Mouse (Mus musculus) naive thymus-derived CD4-positive, alpha-beta T cell, adult 2 months (primary cell): ENCODE results near the gene Ppard.
"Not testable (repeated sequence)": the region's sequence is repeated elsewhere in the genome, so short reads cannot be mapped to it uniquely, and the experiment has no call there.

ENCODE experiments used
- DNase-seq: peaks from one replicate; pipeline ENCODE4 v3.0.0-alpha.2; 2011; ENCODE audit warnings: low read depth

Ppard gene

DNA sequence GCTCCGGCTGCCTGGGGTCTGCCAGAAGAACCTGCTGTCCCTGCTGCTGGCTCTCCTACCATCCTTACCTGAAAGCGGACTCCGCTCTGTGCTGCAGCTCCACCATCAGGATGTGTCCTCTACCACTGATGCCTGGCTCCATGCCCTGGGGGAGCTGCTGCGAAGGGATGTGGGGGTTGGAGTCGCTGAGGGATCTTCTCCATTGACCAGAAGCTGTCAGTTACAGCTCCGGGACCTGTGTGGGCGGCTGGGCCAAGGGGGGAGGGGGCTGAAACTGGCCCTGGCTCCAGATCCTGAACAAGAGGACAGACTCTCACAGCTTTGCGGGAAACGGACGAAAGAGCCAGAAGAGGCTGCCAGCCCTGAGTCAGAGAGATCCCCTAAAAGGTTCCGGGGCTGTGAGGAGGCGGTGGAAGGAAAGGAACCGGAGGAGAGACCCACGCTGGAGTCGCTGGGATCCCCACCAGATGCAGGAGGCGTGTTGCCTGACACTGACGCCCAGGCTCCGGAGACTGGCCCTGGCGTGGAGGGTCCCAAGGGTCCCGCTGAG lies 83.2 kb downstream of the Ppard start:
- no peak for DNase-seq

DNA sequence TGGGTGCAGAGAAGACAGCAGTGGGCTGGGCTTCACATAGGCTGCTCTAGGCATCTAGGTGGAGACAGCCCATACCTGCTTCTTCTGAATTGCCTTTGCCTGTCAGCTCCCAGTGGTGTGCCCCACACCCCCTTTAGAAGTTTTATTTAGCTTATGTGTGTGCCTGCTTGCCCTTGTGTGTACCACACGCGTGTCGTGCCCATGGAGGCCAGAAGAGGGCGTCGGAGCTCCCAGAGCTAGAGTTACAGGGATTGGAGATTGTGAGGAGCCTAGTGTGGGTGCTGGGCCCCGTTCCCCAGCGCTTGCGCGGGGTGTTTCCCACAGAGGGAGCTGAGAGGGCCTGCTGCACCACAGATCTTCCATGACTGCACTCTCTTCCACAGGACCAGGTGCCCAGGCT lies 84.0 kb downstream of the Ppard start:
- DNase-seq: no peak

DNA sequence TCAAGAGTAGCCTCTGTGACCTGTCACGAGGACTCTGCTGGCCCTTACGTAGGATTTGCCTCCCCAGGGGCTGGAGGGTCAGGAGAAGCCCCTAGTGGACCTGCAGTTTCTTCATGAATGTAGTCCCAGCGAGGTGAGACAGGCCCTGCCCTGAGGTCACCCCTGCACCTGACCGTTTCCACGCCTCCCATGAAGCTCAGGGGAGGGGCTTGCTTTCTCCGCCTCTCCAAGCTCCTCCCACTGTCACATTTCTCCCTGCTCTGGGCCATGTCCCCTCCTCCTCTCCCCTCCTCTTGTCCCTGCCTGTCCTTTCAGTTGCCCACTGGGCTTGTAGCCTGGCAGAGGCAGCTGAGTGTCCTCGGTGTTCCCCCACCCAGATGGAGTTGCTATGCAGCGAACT lies 84.6 kb downstream of the Ppard start:
- no peak for DNase-seq

DNA sequence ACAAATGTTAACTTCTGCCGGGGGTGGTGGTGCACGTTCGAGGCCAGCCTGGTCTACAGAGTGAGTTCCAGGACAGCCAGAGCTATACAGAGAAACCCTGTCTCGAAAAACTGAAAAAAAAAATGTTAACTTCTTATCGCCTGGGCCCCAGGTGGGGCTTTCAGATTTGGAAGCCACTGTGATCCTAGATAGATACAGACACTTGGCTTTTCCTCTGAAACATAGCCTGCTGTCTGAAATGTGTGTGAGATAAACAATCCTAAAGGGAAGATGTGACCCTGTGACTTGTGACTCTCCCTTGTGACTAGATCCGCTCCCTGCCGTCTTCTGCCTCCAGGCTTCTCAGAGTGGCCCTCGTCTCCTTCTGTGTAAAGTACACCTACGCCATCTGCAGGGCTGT lies 85.2 kb downstream of the Ppard start:
- DNase-seq: no peak

DNA sequence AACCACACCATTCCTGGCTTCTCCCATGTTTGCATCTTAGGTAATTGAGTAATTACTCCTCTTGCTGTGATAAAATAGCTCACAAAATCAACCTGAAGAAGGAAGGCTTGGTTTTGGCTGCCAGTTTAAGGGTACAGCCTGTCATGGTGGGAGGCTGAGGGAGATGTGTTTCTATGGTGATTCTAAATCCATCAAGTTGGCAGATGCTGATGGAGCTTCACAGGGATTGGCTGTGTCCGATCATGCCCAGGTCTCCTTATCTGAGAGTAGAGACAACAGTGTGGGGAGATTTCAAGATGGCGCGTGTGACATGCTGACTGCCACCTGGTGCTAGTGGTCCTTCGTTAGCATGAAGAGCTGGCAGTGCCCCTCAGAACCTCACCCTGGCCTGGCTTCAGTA lies 89.2 kb downstream of the Ppard start:
- DNase-seq: no peak

DNA sequence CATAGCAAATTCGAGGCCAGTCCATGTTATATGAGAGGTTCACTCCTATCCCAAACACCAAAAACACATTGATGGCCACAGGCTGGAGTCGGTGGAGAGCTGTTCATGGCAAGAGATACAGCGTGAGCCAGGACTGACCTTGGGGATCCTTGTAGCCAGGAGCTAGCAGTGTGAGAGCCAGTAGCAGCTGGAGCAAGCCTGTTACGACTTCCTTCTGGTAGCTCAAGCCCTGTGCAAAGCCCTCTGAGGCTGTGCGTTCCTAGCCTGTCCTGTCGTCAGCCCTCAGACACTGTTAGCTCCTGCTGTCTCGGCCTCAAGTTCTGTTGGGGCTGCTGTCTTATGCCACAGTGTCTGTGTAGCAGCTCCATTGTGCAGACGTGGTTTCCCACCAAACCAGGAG lies 91.3 kb downstream of the Ppard start:
- no peak for DNase-seq

DNA sequence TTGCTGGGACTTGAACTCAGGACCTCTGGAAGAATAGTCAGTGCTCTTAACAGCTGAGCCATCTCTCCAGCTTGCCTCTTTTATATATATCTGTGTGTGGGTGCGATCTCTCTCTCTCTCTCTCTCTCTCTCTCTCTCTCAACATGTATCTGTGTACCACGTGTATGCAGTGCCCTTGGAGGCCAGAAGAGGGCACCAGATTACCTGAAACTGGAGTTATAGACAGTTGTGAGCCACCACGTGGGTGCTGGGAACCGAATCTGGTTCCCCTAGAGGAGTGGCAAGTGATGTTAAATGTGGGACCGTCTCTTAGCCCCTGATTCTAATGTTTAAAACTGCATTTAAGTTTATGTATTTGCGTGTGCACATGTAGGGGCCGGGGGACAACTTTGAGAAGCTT lies 91.9 kb downstream of the Ppard start:
- not testable (repeated sequence) for DNase-seq

DNA sequence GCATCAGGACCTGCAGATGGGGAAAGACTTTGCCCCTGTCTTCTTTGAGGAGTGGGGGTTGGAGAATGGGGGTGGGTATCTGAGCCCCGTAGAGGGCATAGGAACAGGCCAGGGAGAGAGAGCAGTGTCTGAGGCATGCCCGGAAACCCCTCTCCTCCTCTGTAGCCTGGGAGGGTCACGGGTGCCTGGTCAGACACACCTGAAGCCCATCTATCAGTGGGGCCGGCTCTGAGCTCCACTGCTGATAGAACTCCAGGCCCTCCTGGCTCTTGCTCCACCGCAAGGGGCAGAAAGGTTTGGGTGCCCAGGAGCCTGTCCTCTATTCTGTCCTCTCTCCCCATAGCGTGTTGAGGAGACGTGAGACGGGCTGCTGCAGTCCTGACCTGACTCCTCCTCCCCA lies 93.3 kb downstream of the Ppard start:
- no peak for DNase-seq

DNA sequence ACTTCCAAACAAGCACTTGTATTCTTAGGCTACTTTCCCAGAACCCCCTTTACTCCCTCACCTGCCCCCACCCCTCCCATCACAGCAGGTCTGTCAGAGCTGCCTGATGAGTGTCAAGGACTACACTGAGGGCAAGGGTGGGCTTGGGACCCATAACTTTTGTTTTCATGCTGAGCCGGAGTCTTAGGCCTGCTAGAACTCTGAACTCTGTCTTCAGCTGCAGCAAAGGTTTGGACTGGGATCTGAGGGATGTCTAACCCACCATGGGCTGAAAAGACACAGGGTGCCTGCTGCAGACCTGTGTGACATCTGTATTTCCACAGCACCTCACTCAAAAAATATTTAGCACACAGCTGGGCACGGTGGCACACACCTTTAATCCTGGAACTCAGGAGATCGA lies 94.5 kb downstream of the Ppard start:
- DNase-seq: no peak

DNA sequence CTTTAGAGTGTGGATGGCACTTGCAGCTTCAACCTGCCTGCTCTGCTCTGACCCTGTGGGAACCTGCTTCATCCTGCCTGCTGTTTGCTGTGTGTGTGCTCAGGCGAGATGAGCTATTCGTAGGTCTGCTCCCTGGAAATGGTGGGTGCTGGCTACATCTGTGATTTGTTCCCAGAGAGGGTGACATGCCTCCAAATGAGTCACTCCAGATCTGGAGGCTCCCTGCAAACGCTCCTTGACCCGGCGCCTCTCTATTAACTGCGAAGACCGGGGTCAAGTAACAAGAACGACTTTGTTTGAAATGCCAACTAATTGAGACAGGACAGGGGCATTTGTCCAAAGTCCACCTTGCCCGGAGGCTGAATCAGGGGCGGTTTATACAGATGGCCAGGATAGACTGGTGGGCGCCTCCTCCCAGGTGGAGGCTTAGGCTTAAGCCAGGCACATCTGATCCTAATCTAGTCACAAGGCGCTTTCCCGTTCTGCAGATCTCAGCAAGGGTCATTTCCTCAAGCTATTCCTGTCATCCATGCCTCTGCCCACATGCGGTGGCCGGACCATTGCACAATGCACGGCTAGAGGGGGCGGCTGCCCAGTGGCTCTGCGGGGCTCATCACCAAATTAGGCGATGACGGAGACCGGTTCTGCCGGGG lies 95.3 kb downstream of the Ppard start:
- DNase-seq: no peak

DNA sequence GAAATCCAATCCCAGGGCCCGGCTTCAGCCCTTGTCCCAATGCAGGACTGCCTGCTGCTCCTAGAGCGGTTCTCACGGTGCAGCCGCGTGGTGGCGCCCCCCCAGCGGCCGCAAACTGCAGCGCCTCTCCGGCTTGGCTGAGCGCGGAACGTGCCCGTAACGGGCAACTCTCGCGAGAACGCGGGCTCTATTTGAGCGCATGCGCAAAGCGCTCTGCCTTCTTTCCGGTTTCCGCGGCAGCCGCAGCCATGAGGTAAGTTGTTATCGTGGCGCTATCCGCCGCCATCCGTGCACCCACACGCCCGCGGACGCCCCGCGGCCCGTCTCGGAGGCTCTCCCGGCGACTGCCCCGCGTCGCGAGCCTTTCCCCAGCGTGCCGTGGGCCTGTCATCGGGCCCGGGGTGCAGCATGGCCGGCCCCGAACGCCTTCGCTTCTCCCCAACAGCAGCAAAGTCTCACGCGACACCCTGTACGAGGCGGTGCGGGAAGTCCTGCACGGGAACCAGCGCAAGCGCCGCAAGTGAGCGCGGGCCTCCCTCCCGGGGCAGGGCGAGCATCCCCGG lies 95.9 kb downstream of the Ppard start, which contains the start of gene Rpl10a:
Rpl10a (plus strand) TSS at position 106 of the 563 bp plus-strand sequence.
- peak; percentile 99 for DNase-seq

DNA sequence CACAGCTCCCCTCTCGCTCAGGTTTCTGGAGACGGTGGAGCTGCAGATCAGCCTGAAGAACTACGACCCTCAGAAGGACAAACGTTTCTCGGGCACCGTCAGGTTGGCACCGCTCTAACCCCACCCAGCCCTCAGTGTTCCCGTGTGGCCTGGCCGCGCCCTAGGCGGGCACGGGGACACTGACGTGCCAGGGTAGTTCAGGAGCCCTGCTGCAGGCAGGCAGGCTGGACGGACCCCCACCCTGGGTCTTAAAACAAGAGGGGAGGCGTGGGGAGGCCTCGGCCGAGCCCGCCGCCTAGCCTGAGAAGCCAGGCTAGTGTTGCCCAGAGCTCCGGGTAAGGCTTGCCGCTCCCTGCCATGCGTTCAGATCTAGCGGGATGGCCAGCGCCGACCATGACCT lies 96.4 kb downstream of the Ppard start:
- no peak for DNase-seq

DNA sequence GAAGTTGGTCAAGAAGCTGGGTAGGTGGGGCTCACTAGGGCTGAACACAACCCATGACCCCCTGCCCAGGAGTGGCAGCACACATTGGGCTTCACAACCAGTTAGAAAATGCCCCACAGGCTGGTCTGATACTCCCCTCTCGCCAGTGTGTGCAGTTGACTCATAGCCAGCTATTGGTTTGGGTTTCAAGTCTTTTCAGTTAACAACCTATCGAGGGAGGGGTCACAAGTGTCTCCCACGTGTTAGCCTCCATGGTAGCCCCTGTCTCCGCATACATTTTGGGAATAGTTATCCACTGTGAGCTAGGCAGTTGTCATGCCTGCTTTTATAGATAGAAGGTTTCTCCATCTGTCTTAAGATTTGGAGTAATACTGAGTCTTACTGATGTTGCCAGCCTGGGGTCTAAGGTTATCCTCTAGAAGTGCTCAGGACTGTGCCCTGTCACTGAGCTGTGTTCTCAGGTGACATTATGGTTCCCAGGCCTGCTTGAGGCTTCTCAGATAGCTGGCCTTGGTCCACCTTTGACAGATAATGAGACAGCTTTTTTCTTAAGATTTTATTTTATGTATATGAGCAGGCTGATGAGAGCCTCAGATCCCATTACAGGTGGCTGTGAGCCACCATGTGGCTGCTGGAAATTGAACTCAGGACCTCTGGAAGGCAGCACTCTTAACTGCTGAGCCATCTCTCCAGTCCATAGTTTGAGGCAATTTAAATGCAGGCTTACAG lies 97.2 kb downstream of the Ppard start:
- DNase-seq: peak; percentile 39

DNA sequence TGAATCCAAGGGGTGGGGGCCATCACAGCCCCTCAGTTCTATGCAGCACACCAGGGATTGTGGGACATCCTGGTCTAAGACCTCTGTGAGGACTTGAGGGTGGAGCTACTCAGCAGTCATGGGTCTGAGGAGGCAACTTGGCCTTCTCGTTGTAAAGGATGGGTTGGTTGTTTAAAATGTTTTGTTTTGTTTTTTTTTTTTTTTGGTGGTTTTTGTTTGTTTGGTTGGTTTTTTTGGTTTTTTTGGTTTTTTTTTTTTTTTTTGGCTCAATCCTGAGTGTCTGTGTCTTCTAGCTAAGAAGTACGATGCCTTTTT lies 97.7 kb downstream of the Ppard start:
- peak; percentile 33 for DNase-seq

DNA sequence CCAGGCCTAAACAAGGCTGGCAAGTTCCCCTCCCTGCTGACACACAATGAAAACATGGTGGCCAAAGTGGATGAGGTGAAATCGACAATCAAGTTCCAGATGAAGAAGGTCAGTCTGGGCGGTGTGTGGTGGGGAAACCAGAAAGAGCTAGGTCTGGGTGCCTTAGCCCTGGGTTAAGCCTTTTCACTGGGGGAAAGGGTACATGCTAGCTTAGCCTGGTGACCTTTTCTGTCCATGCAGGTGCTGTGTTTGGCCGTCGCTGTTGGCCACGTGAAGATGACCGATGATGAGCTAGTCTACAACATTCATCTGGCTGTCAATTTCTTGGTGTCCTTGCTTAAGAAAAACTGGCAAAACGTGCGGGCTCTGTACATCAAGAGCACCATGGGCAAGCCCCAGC lies 98.1 kb downstream of the Ppard start:
- DNase-seq: not testable (repeated sequence)

DNA sequence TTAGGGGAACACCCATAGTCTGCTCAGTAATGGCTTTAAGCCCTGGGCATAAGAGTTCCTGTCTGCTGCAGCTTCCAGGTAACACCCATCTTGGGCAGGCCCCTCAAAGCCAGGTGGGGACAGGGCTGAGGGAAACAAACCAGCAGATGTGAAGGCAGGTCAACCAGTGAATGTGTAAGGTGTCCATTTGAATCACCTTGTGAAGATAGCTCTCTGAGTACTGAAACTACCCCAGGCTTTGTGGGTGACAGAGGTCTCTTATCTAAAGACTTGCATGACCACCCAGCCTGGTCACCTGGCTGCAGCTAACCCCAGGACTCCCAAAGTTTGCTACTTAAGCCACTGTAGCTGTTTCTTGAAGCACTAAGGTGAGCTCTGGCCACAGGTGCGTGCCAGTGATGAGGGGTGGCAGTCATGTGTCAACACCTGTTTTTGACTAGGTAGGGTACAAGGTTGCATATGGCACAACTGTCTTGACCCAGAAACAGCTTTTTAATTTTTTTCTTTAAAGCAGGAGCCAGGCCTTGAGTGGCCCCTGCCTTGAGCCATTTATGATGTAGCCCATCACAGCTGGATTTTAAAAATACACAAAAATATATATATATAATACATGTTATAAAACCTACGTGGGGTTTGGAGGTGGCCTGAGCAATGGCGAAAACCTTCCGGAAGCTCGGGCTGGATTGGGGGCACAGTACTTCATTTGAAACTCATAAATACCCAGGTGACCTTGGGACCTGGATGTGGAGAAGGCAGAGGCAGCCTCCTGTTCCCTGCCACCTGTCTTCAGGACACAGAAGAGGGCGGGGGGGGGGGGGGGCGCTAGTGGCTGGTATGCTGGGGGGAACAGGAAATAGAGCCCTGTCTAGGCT lies 99.0 kb downstream of the Ppard start:
- DNase-seq: no peak

DNA sequence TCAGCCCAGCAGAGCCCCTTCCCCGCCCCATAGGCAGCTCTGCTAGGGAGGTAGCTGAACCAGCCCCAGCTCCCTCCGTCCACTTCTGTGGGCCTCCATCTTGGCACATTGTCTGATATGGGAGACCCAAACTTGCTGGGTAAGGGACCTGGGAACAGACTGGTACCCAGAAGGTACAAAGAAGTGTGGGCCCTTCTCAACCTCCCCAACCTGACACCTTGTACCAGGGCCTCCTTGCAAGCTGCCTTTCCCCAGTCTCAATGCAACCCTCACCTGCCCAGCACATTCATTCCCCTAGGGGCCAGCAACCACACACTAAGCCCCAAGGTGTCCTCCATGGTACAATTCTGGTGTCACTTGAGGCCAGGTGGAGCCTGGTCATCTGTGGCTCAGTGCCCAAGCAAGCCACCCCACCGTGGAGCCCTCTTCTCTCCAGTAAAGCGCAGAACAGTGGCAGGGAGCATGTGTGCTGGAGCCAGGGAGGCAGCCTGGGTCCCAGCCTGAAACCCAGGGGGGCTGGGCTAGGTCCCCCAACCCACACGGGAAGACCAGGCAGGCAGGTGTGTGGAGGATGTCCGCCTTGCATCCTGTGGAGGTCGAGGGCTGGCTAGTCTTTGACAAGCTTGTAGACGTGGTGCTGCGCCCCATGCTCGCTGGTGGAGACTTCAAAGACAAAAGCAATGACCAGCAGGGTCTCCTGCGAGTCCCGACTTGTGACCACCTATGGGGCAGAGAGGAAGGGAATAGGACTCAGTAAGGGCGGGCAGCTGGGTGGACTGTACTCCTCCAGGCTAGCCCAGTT lies 99.8 kb downstream of the Ppard start:
- DNase-seq: no peak

DNA sequence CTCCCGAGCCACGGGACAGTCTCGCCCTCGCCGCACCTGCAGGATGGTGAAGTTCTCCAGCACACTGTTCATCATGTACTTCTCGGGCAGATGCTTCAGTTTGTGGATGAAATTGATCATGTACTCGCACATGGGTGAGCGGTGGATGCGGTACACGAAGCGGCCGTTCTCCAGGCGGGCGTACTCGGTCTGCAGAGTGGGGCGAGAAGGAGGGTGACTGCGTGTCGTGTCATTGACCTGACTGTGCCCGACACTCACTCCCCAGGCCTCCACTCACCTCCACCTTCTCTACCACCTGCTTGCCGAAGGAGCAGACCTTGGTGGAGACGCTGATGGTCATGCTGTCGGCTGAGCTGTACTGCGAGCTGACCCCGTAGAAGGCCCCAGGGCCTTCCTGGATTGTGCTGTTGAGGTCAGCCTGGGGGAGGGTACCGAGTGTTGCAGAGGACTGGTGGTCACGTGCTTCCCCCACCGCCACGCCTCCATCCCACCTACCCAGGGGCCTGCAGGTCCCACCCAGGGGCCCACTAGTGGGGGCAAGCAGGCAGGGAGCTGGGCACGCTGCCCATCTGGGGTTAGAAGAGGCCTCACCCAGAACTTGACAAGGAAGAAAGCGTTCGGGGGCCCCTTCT lies 100.5 kb downstream of the Ppard start:
- no peak for DNase-seq

DNA sequence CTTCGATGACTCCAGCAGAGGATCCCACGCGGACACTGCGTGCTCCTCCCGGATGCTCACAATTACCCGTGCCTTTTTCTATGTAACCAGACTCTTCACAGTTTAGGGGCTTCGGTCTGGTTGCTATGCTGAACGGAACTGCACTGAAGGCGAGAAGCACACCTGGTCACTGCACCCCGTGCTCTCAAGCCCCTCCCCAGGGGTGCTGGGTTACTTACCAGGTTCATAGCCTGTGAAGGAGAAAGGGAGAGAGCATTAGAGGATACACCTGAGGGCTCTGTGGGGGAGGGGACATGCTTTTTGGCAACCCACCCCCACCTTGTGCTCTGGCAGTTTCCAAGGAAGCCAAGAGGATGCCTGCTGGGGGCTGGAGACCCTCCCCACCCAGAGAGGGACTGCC lies 102.8 kb downstream of the Ppard start:
- no peak for DNase-seq

DNA sequence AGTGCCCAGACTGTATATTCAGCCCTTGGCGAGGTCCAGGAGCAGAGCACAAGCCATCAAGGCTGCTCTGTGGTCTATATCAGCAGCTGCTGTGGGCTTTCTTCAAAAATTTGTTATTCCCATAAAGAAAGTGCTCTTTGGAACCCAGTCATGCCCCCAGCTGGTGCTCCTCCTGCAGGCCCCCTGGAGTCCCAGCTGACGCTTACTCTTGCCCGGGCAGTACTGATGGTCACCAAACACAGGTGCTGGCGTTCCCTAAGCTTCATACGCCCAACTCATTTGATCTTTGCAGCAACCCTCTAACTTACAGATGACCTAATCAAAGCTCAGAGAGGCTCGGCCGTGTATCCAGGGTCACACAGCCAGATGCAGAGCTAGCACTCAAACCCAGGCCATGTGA lies 105.0 kb downstream of the Ppard start:
- DNase-seq: no peak

DNA sequence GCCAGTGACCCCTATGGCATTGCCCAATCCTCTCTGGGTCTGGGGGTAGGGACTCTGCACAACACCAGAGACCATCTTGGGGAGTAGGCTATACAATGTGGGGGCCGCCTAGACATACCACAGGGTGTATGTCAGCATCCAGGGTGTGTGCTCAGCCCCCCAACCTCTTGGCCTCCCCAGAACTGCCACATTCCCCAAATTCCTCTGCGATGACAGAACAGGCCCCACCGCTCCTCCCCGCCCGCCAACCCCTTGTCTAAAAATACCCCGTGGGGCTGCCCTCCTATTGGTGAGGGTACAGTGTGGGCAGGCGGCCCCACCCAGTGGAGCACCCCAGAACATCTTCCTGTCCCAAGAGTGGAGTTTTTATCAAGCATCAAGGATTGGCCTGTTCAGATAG lies 108.1 kb downstream of the Ppard start:
- no peak for DNase-seq
